ENCODE assay signal across 13 mouse cellular contexts in the genomic region with DNA sequence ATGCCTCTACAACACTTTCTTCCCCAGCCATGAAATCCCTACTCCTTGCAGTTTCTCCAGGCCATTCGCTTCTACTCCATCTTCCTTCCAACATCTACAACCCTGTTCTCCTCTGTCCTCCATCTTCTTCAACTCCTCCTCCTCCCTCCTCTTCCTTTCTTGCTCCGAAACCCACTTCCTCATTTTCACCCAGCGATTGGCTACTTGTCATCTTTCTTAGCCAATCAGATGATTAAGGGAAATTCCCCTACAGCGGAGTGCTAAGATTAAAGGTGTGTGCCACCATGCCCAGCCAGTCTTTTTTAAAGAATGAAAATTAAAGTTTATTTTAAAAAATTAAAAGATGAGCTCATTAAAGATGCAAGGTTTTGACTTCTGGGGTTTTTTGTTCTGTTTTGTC. TPM values are rescaled to one million over a fixed set of nuclear protein-coding genes. Genes with fewer than 3 reads are reported as not detected.
"Had no signal": no experiment of that assay in that cellular context is flagged by ENCODE, and none has a peak within 500 bp of the region (broad histone marks: within the 10 kb centered on the region; RNA-seq: fewer than 3 reads in every experiment).

No protein-coding gene starts in this region.

- H3K4me3 ChIP-seq: megakaryocyte, embryonic 14.5 days; midbrain, embryonic 12.5 days; neural tube, embryonic 12.5 days had no signal

- H3K9ac ChIP-seq: lung, embryonic 14.5 days; midbrain, embryonic 12.5 days; neural tube, embryonic 12.5 days had no signal

- H3K9me3 ChIP-seq: midbrain, embryonic 12.5 days had no signal

- H3K27ac ChIP-seq: midbrain, embryonic 12.5 days; neural tube, embryonic 12.5 days had no signal

- DNase-seq: lung, adult 18-20 months; lung, embryonic 14.5 days; lung, postnatal 10 days; lung, postnatal 4 days; midbrain, embryonic 14.5 days; right cerebral cortex, postnatal 14 days; thymus, adult 18-20 months; thymus, postnatal 14 days; thymus, postnatal 36 days had no signal

- H3K4me1 ChIP-seq: megakaryocyte, embryonic 14.5 days; midbrain, embryonic 12.5 days; neural tube, embryonic 12.5 days had no signal

- H3K27me3 ChIP-seq: midbrain, embryonic 12.5 days; neural tube, embryonic 12.5 days had no signal

- H3K36me3 ChIP-seq: midbrain, embryonic 12.5 days; neural tube, embryonic 12.5 days had no signal

- H3K4me2 ChIP-seq: lung, embryonic 14.5 days; midbrain, embryonic 12.5 days; neural tube, embryonic 12.5 days had no signal

RNA-seq across cellular contexts. Expression of gene Gm28048, which starts 36.1 kb away (rescaled TPM):
- total RNA-seq: midbrain, postnatal 0 days had no signal
